Mouse (Mus musculus) embryonic fibroblast, embryonic 13.5 days (primary cell): ENCODE measurements around the gene Pcnt.

ENCODE experiments used
- CTCF ChIP-seq: IDR thresholded peaks from 2 replicates; pipeline ENCODE4 v1.5.1; 2011; ENCODE audit warnings: mild to moderate bottlenecking, control low read depth, low read length, moderate library complexity, borderline replicate concordance; ENCODE audit not compliant: insufficient read depth
- POLR2A ChIP-seq: IDR thresholded peaks from 2 replicates; pipeline ENCODE4 v1.6.1; 2011; ENCODE audit warnings: low read depth, mild to moderate bottlenecking, control low read depth, low read length, moderate library complexity

GRCm38 (mm10) chr10:76374981-76375380 lies 67.6 kb downstream of the Pcnt start:
- TF ChIP-seq POLR2A (no peak), CTCF (no peak)
